Mouse (Mus musculus) neural tube, embryonic 12.5 days (tissue): ENCODE results near the gene Adam12. TPM values are rescaled to one million over a fixed set of nuclear protein-coding genes. Genes with fewer than 3 reads are reported as not detected.

Experiments used
- ATAC-seq: fragments of 200-750 bp; cut with Nextera tagmentation; 2 replicates; pipeline ENCODE4 v1.8.0; 2017; ENCODE audit warnings: low read depth, mild to moderate bottlenecking, moderate TSS enrichment, moderate library complexity; ENCODE audit not compliant: low FRiP score
- H3K27ac ChIP-seq: fragments of 300-500 bp; sonication (generic); 2 replicates; pipeline ENCODE4 v1.5.1; 2016
- H3K27me3 ChIP-seq: fragments of 300-500 bp; sonication (generic); replicated peaks from 2 replicates; pipeline ENCODE4 v1.6.1; 2016; ENCODE audit warnings: mild to moderate bottlenecking
- H3K36me3 ChIP-seq: fragments of 300-500 bp; sonication (generic); 2 replicates; pipeline ENCODE4 v1.6.1; 2016; ENCODE audit warnings: mild to moderate bottlenecking
- H3K4me1 ChIP-seq: fragments of 300-500 bp; sonication (generic); 2 replicates; pipeline ENCODE4 v1.6.1; 2016
- H3K4me2 ChIP-seq: fragments of 300-500 bp; sonication (generic); replicated peaks from 2 replicates; pipeline ENCODE4 v1.6.1; 2016; ENCODE audit warnings: mild to moderate bottlenecking
- H3K4me3 ChIP-seq: fragments of 300-500 bp; sonication (generic); 2 replicates; pipeline ENCODE4 v1.5.1; 2016
- H3K9ac ChIP-seq: fragments of 300-500 bp; sonication (generic); 2 replicates; pipeline ENCODE4 v1.6.1; 2016; ENCODE audit warnings: mild to moderate bottlenecking
- H3K9me3 ChIP-seq: fragments of 300-500 bp; sonication (generic); 2 replicates; pipeline ENCODE4 v1.6.1; 2016; ENCODE audit warnings: mild to moderate bottlenecking
- WGBS: fragments of 180-500 bp; shearing (Covaris S2); methylation state at CpG from one replicate; pipeline ENCODE4 v1.1.7; 2016; 5-methylcytosine and 5-hydroxymethylcytosine counted together
- polyA plus RNA-seq: library from polyadenylated mRNA; unstranded; fragments of >200 nt; fragmentation: Nextera tagmentation; extraction: Ambion mirVana; gene quantifications from 2 replicates; pipeline ENCODE4 v1.2.1, GENCODE M21; 2016

The Adam12 gene
- polyA plus RNA-seq, 1 experiment from 2014 or later = 3.9 TPM

DNA sequence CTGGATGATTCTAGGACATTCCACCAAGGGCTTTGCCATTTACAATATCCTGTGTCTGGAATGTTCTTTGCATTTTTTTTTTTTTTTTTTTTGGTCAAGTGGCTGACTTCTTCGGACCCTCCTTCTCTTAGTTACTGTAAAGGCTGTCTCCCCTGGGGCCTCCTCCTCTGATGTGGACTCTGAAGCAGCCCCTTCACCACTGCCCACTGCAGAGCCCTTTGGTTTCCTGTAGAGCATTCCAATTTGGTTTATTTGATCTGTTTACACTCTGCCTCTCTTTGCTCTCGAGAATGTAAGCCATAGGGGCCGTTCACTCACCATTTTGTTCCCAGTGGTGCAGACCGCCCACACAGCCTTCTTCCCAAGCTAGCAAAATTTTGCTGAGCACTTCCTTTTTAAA is 216.7 kb downstream of the Adam12 start:
- Histone ChIP-seq H3K36me3 (no peaks in the 10 kb centered on the region), H3K4me2 (no peak overlapping the region), H3K27ac (no peak overlapping the region), H3K9ac (no peak overlapping the region), H3K4me3 (no peak overlapping the region), H3K9me3 (no peaks in the 10 kb centered on the region), H3K4me1 (peaks cover 7% of the 10 kb centered on the region), H3K27me3 (no peaks in the 10 kb centered on the region)
- WGBS = 49% methylated on average over 4 of the region's 4 CpGs
- ATAC-seq = no peak

DNA sequence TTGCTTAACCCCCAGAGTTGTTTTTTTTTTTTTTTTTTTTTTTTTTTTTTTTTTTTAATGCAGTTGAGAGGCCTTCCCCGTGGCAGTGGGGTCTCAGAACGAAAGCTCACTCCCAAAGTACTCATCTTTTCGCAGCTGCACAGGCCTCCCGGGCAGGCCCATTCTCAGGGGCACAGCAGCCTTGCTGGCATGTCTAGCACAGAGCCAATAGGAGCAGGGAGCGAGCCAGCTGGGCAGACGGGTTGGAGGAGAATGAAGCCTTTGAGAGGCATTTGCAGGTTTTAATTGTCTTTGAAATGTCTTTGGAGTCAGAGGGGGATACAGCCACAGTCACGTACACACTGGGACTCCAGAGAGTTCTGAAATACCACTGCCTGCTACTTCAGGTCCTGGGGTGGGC is 217.2 kb downstream of the Adam12 start:
- H3K4me3 ChIP-seq = no peak overlapping the region
- H3K27ac ChIP-seq = no peak overlapping the region
- no peak overlapping the region for H3K9ac ChIP-seq
- no peaks in the 10 kb centered on the region for H3K36me3 ChIP-seq
- WGBS = 13% methylated on average over 7 of the region's 7 CpGs
- H3K4me2 ChIP-seq = no peak overlapping the region
- H3K4me1 ChIP-seq = peaks cover 7% of the 10 kb centered on the region
- ATAC-seq = peak; percentile 71; the same call in 1 of the 2 replicates
- H3K9me3 ChIP-seq = no peaks in the 10 kb centered on the region
- no peaks in the 10 kb centered on the region for H3K27me3 ChIP-seq

DNA sequence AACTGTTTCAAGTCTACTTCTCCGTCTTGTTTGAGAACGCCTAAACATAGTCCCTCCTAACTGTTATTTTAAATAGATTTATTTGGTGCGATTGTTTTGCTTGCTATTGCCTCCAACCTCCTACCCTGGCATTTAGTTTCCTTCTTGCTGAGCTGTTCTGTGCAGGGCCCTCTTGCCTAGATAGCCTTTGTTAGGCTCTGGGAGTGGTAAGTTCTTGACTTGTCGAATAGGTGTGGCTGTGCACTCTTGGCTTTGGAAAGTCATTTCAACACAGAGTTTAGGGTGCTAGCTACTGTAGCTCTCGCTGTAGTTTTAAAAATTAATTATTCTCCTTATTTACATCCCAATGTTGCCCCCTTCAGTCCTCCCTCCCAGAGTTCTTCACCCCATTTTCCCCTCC is 222.8 kb downstream of the Adam12 start:
- Histone ChIP-seq H3K4me1 (no peaks in the 10 kb centered on the region), H3K9me3 (no peaks in the 10 kb centered on the region), H3K27me3 (no peaks in the 10 kb centered on the region), H3K4me3 (no peak overlapping the region), H3K9ac (no peak overlapping the region), H3K4me2 (no peak overlapping the region), H3K27ac (no peak overlapping the region), H3K36me3 (no peaks in the 10 kb centered on the region)
- no peak for ATAC-seq
- 85% methylated on average over 5 of the region's 5 CpGs for WGBS

DNA sequence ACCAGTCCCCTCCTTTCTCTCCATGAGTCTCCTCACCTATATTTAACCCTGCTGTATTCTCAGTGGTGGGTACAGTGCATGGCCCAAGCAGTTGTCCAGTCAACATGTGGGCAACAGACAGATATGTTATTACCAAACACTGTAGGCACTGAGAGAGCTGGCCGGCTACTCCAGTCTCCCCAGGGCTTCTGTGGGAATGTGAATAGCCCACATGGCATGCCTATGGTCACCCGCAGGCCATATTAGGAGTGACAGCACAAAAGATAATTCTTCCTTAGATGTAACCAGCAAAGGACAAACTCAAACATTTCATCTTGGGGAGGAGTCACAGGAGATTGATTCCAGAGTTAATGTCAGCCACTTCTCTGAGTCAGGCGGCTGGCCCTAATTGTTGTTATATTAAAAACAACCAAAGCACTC is 224.0 kb downstream of the Adam12 start:
- Histone ChIP-seq H3K9me3 (no peaks in the 10 kb centered on the region), H3K27me3 (no peaks in the 10 kb centered on the region), H3K9ac (no peak overlapping the region), H3K4me1 (no peaks in the 10 kb centered on the region), H3K36me3 (no peaks in the 10 kb centered on the region), H3K4me3 (no peak overlapping the region), H3K27ac (no peak overlapping the region), H3K4me2 (no peak overlapping the region)
- 75% methylated on average over 3 of the region's 3 CpGs for WGBS
- no peak for ATAC-seq

DNA sequence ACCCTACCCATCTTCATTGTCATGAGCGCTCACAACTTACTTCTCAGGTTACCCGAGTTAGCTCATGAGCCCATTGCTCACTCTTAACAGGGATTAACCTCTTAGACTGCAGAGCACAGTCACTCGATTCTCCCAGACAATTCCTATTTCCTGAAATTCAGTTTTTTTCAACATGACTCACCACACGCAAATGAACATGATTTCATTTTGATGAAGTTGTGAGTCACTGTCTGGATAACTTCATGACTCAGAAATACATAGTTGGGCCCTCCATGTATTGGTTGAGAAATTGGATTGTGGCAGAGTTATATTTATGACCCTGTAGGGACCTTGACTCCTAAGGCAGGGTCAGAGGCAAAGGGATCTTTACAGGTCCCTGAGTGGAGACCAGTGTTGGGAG is 230.4 kb downstream of the Adam12 start:
- H3K27me3 ChIP-seq = no peaks in the 10 kb centered on the region
- no peak overlapping the region for H3K27ac ChIP-seq
- H3K36me3 ChIP-seq = no peaks in the 10 kb centered on the region
- H3K4me1 ChIP-seq = no peaks in the 10 kb centered on the region
- ATAC-seq = no peak
- no peak overlapping the region for H3K9ac ChIP-seq
- no peak overlapping the region for H3K4me2 ChIP-seq
- H3K4me3 ChIP-seq = no peak overlapping the region
- WGBS = 91% methylated on average over 4 of the region's 4 CpGs
- no peaks in the 10 kb centered on the region for H3K9me3 ChIP-seq

DNA sequence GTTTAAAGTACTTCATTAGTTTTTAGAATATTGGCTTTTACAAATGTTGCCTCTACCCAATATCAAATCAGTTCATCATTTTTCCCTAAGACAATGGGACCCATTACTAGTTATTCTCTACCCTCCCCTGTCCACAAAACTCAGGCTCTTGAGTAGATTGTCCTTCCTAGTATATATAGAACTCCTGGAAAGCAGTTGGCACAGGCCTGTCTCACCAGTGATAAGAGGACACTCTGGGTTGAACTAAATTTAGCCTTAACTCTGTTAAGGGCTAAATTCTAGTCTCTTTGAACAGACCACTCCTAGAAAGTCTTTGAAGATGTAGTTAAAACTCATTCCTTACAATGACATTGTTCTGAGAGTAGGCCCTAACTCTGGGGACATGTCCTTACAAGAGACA is 241.0 kb downstream of the Adam12 start:
- H3K9ac ChIP-seq = no peak overlapping the region

DNA sequence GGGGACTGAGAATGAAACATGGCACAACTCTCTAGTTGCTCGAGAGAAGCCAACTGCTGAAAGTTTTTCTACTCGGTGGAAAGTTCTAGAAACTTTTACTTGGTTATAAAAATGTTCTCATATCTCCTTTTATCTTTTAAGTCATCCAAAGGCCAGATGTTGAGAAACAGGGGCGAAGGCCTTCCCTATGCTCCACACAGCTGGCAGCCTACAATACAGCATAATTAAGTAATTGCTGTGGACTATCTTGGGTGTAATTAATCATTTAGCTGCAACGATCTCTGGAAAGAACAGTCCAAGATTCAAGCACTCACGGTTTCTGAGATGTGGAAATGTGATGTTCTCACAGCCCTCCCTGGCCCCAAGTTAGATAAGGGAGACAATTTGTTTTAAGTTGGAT is 243.6 kb downstream of the Adam12 start:
- Histone ChIP-seq H3K9ac (no peak overlapping the region), H3K36me3 (no peaks in the 10 kb centered on the region), H3K27me3 (no peaks in the 10 kb centered on the region), H3K4me2 (no peak overlapping the region), H3K4me1 (no peaks in the 10 kb centered on the region), H3K27ac (no peak overlapping the region), H3K9me3 (no peaks in the 10 kb centered on the region), H3K4me3 (no peak overlapping the region)
- no peak for ATAC-seq
- 77% methylated on average over 5 of the region's 5 CpGs for WGBS

More for the DNA sequence above, 241.0 kb downstream of the Adam12 start:
- H3K36me3 ChIP-seq = no peaks in the 10 kb centered on the region
- H3K4me1 ChIP-seq = no peaks in the 10 kb centered on the region
- no peak for ATAC-seq
- no peaks in the 10 kb centered on the region for H3K27me3 ChIP-seq
- no peak overlapping the region for H3K27ac ChIP-seq
- no peak overlapping the region for H3K4me3 ChIP-seq
- no peak overlapping the region for H3K4me2 ChIP-seq
- H3K9me3 ChIP-seq = no peaks in the 10 kb centered on the region

DNA sequence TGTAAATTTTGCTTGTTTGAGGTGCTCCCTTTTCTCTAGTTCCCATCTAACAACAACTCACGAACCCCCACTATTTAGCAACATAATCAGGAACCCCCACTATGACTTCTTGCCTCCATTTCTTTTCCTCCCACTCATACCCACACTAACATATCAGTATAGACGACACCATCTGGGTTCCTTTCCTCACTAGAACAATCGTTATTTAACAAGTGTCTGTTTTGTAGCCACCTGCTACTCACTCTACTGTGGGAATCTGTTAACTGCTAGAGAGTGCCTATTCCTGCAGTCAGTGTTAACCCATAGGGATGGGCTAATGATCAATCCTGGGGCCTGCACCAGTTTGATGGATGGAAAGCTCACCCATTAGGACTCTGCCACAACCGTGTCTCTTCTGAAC is 245.7 kb downstream of the Adam12 start:
- no peak overlapping the region for H3K4me3 ChIP-seq
- WGBS = 81% methylated on average over 4 of the region's 4 CpGs
- H3K36me3 ChIP-seq = no peaks in the 10 kb centered on the region
- H3K4me1 ChIP-seq = no peaks in the 10 kb centered on the region
- no peaks in the 10 kb centered on the region for H3K9me3 ChIP-seq
- no peak overlapping the region for H3K9ac ChIP-seq
- ATAC-seq = no peak
- H3K27ac ChIP-seq = no peak overlapping the region
- H3K27me3 ChIP-seq = no peaks in the 10 kb centered on the region
- no peak overlapping the region for H3K4me2 ChIP-seq

DNA sequence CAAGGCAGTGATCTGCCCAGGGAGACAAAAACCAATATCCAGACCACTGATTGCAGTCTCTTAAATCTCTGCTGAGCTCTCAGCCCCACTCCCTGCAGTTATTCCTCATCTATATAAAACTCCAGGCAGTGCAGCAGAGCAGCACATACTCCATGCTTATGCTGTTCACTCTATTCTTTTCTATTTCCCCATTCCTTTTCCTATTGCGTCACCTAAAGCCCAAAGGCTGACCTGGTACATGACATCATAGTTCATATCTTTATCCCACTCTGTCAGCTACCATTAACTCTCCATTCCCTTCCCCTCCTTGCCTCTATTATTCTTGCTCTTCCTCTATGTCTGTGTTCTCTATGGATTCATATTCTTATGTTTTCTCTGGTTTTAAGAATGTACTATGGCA is 246.3 kb downstream of the Adam12 start:
- H3K9ac ChIP-seq = no peak overlapping the region
- no peak overlapping the region for H3K27ac ChIP-seq
- WGBS = 88% methylated on average over 1 of the region's 1 CpGs
- no peak overlapping the region for H3K4me2 ChIP-seq
- ATAC-seq = no peak
- no peaks in the 10 kb centered on the region for H3K4me1 ChIP-seq
- no peaks in the 10 kb centered on the region for H3K36me3 ChIP-seq
- no peak overlapping the region for H3K4me3 ChIP-seq
- no peaks in the 10 kb centered on the region for H3K27me3 ChIP-seq
- no peaks in the 10 kb centered on the region for H3K9me3 ChIP-seq

DNA sequence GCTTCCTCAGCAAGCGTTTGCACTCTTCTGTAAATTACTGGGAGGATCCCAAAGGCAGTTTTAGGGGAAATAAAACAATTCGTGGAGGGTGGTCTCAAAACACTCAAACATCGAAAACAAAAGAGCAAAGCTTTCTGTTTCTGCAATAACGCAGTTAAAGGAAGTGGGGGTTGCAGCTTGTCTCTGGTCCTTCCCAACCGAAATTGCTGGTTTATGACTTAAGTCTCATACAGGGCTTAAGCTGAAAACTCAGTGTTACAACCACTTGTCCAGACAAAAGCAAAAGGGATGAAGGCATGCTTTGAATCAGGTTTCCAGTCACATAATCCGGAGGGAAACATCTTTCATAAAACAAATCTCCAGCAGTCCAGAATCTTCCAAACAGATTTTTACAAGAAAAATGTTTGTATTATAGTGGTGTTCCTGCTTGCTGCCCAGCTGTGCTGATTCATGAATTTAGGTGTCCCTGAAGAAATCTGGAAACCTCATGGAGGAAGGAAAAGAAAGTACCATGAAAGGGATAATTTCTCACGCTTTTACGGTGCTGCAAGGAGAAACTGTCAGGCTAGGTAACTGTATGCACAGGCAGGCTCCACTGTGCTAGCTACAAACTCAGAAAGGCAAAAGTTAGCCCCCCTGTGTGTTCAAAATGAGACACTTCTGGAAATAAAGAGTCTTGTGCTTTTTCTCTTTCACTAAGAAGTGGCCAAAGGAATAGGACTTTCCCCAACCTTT is 255.4 kb downstream of the Adam12 start:
- 18% methylated on average over 8 of the region's 8 CpGs for WGBS

DNA sequence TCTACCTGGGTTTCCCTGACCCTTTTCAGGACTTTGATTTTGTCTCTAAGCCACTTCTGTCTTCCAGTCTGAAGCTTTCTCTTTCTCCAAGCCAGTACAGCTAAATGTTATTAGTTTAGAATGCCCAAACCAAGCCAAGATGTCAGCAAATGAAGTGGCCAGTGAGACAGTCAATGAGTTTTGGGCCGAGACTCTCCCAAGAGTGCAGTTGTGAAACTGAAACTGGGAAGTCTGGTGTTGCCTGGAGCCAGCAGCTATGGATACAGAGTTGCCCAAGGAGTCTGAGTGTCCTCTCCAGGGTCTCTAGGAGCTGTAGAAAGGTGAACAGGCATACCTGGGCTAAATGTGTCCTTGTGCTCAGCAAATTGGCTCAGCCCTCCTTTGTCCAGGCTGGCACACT is 260.9 kb downstream of the Adam12 start:
- H3K27ac ChIP-seq = no peak overlapping the region
- H3K9ac ChIP-seq = no peak overlapping the region
- H3K9me3 ChIP-seq = no peaks in the 10 kb centered on the region
- no peaks in the 10 kb centered on the region for H3K36me3 ChIP-seq
- no peaks in the 10 kb centered on the region for H3K4me1 ChIP-seq
- ATAC-seq = no peak
- no peaks in the 10 kb centered on the region for H3K27me3 ChIP-seq
- no peak overlapping the region for H3K4me3 ChIP-seq
- WGBS = 79% methylated on average over 1 of the region's 1 CpGs
- no peak overlapping the region for H3K4me2 ChIP-seq

More for the DNA sequence above, 255.4 kb downstream of the Adam12 start:
- no peaks in the 10 kb centered on the region for H3K36me3 ChIP-seq
- H3K4me1 ChIP-seq = peaks cover 4% of the 10 kb centered on the region; the same call in 1 of the 2 replicates
- H3K4me3 ChIP-seq = no peak overlapping the region
- ATAC-seq = no peak
- no peaks in the 10 kb centered on the region for H3K27me3 ChIP-seq
- H3K4me2 ChIP-seq = no peak overlapping the region
- H3K27ac ChIP-seq = no peak overlapping the region
- no peaks in the 10 kb centered on the region for H3K9me3 ChIP-seq
- H3K9ac ChIP-seq = no peak overlapping the region

DNA sequence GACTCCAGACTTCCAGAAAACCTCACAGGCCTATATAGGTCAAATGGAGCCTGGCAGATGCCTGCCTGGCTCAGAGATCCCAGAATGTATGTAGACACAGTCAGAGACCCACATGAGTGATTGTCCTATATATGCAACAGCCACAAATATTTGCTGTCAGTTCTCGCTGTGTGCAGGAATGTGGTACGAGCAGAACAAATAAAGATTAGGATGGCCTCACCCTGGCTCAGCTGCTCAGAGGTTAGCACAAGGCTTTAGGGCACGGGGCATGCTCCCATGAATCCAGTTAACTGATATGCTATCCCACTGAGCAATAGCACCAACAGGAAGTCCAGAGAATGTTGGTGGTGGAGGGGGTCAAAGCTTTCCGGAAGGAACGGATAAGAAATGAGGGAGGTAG is 261.5 kb downstream of the Adam12 start:
- H3K4me2 ChIP-seq = no peak overlapping the region
- H3K9me3 ChIP-seq = no peaks in the 10 kb centered on the region
- WGBS = 71% methylated on average over 5 of the region's 5 CpGs
- no peak for ATAC-seq
- no peak overlapping the region for H3K27ac ChIP-seq
- H3K4me3 ChIP-seq = no peak overlapping the region
- H3K4me1 ChIP-seq = no peaks in the 10 kb centered on the region
- no peaks in the 10 kb centered on the region for H3K27me3 ChIP-seq
- H3K36me3 ChIP-seq = no peaks in the 10 kb centered on the region
- H3K9ac ChIP-seq = no peak overlapping the region

DNA sequence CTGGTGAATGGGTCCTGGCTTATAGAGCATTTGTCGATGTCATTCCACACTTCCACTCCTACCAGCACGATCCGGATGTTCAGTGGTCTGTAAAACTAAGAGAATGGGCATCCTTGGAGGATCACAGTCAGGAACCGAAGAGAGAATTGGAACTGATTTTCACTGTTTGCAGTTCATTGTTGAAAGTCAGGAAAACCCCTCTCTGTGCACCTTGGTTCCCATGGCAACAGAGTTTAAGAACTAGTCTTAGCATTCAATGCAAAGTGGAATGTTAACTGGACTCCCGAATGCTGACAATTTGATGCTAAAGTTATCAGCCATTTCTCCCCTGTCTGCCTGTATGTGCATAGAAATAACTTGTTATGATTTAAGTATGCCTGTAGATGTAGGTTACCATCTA is 264.0 kb downstream of the Adam12 start:
- 61% methylated on average over 5 of the region's 5 CpGs for WGBS
- H3K9me3 ChIP-seq = no peaks in the 10 kb centered on the region
- no peak overlapping the region for H3K4me2 ChIP-seq
- H3K36me3 ChIP-seq = no peaks in the 10 kb centered on the region
- no peak overlapping the region for H3K27ac ChIP-seq
- no peak overlapping the region for H3K4me3 ChIP-seq
- H3K27me3 ChIP-seq = no peaks in the 10 kb centered on the region
- H3K4me1 ChIP-seq = no peaks in the 10 kb centered on the region
- no peak overlapping the region for H3K9ac ChIP-seq
- no peak for ATAC-seq
